ENCODE assay signal across 18 mouse cellular contexts in the genomic region with DNA sequence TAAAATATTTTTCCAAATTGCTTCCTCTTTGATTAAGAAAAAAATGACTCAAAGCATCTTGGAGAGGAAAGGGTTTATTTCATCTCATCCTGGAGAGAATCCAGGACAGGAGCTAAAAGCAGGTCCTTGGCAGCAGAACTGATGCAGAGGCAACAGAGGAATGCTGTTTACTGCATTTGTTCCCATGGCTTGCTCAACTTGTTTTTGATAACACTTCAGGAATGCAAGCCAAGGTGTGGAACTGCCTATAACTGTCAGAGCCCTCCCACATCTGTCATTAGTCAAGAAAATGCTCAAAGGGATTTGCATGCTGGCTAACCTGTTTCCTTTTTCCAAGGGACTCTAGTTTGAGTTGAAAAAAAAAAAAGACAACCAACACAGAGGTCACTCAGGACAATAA.
"Had no signal": no experiment of that assay in that cellular context is flagged by ENCODE, and none has a peak within 500 bp of the region (broad histone marks: within the 10 kb centered on the region; RNA-seq: fewer than 3 reads in every experiment).

No protein-coding gene starts in this region.

- H3K4me3 ChIP-seq: left cerebral cortex, adult 2 months; limb, embryonic 10.5 days; liver, embryonic 13.5 days; lung, embryonic 15.5 days; megakaryocyte, embryonic 14.5 days; midbrain, embryonic 15.5 days; neural tube, embryonic 13.5 days had no signal

- H3K9me3 ChIP-seq: limb, embryonic 10.5 days; liver, embryonic 13.5 days; lung, embryonic 15.5 days; megakaryocyte, embryonic 14.5 days; midbrain, embryonic 15.5 days; neural tube, embryonic 13.5 days had no signal

- ATAC-seq: intestine, postnatal 0 days; liver, postnatal 0 days; midbrain, embryonic 15.5 days had no signal

- H3K9ac ChIP-seq: liver, embryonic 13.5 days; liver, postnatal 0 days; lung, embryonic 15.5 days; midbrain, embryonic 15.5 days; neural tube, embryonic 13.5 days had no signal

- H3K27ac ChIP-seq: left cerebral cortex, adult 2 months; limb, embryonic 10.5 days; liver, embryonic 13.5 days; lung, embryonic 15.5 days; macrophage; midbrain, embryonic 15.5 days; neural tube, embryonic 13.5 days had no signal

- DNase-seq: kidney, postnatal 10 days; liver, embryonic 13.5 days; liver, postnatal 0 days; lung, postnatal 14 days; retina, postnatal 1 day; right cerebral cortex, postnatal 4 days; spleen, adult 18-20 months; thymus, adult 18-20 months; thymus, postnatal 36 days had no signal

- H3K27me3 ChIP-seq: liver, embryonic 13.5 days; lung, embryonic 15.5 days; megakaryocyte, embryonic 14.5 days; midbrain, embryonic 15.5 days; neural tube, embryonic 13.5 days had no signal

- H3K36me3 ChIP-seq: limb, embryonic 10.5 days; liver, embryonic 13.5 days; lung, embryonic 15.5 days; midbrain, embryonic 15.5 days; neural tube, embryonic 13.5 days had no signal

- H3K4me1 ChIP-seq: limb, embryonic 10.5 days; liver, embryonic 13.5 days; lung, embryonic 15.5 days; megakaryocyte, embryonic 14.5 days; midbrain, embryonic 15.5 days; neural tube, embryonic 13.5 days had no signal

- H3K4me2 ChIP-seq: liver, embryonic 13.5 days; lung, embryonic 15.5 days; midbrain, embryonic 11.5 days; midbrain, embryonic 15.5 days; neural tube, embryonic 13.5 days had no signal
